Mouse (Mus musculus) kidney, embryonic 15.5 days (tissue): ENCODE data around the gene Gm4869. TPM values are rescaled to one million over a fixed set of nuclear protein-coding genes. Genes with fewer than 3 reads are reported as not detected.
A peak's percentile ranks its signal among the peaks of the same experiment; 100 is the strongest.

Source experiments
- ATAC-seq: fragments of 200-750 bp; cut with Nextera tagmentation; replicated peaks from 2 replicates; pipeline ENCODE4 v1.8.0; 2017; ENCODE audit warnings: moderate TSS enrichment; ENCODE audit not compliant: low FRiP score
- H3K27ac ChIP-seq: fragments of 300-500 bp; sonication (generic); 2 replicates; pipeline ENCODE4 v1.5.1; 2015; ENCODE audit warnings: mild to moderate bottlenecking, inconsistent platforms
- H3K27me3 ChIP-seq: fragments of 300-500 bp; sonication (generic); 2 replicates; pipeline ENCODE4 v1.6.1; 2015; ENCODE audit warnings: inconsistent platforms
- H3K36me3 ChIP-seq: fragments of 300-500 bp; sonication (generic); 2 replicates; pipeline ENCODE4 v1.6.1; 2015; ENCODE audit warnings: inconsistent platforms
- H3K4me1 ChIP-seq: fragments of 300-500 bp; sonication (generic); 2 replicates; pipeline ENCODE4 v1.6.1; 2015; ENCODE audit warnings: inconsistent platforms
- H3K4me2 ChIP-seq: fragments of 300-500 bp; sonication (generic); 2 replicates; pipeline ENCODE4 v1.6.1; 2015; ENCODE audit warnings: moderate library complexity, mild to moderate bottlenecking, inconsistent platforms
- H3K4me3 ChIP-seq: fragments of 300-500 bp; sonication (generic); replicated peaks from 2 replicates; pipeline ENCODE4 v1.5.1; 2015; ENCODE audit warnings: mild to moderate bottlenecking, inconsistent platforms
- H3K9ac ChIP-seq: fragments of 300-500 bp; sonication (generic); 2 replicates; pipeline ENCODE4 v1.6.1; 2015; ENCODE audit warnings: mild to moderate bottlenecking, inconsistent platforms
- H3K9me3 ChIP-seq: fragments of 300-500 bp; sonication (generic); replicated peaks from 2 replicates; pipeline ENCODE4 v1.6.1; 2016; ENCODE audit warnings: inconsistent platforms
- WGBS: fragments of 180-500 bp; shearing (Covaris S2); methylation state at CpG from one replicate; pipeline ENCODE4 v1.1.7; 2015; ENCODE audit warnings: mixed read lengths; 5-methylcytosine and 5-hydroxymethylcytosine counted together
- polyA plus RNA-seq: library from polyadenylated mRNA; unstranded; fragments of >200 nt; fragmentation: Nextera tagmentation; extraction: Ambion mirVana; gene quantifications from 2 replicates; pipeline ENCODE4 v1.2.1, GENCODE M21; 2015

The Gm4869 gene
- polyA plus RNA-seq, 1 experiment from 2014 or later, result not detected

DNA sequence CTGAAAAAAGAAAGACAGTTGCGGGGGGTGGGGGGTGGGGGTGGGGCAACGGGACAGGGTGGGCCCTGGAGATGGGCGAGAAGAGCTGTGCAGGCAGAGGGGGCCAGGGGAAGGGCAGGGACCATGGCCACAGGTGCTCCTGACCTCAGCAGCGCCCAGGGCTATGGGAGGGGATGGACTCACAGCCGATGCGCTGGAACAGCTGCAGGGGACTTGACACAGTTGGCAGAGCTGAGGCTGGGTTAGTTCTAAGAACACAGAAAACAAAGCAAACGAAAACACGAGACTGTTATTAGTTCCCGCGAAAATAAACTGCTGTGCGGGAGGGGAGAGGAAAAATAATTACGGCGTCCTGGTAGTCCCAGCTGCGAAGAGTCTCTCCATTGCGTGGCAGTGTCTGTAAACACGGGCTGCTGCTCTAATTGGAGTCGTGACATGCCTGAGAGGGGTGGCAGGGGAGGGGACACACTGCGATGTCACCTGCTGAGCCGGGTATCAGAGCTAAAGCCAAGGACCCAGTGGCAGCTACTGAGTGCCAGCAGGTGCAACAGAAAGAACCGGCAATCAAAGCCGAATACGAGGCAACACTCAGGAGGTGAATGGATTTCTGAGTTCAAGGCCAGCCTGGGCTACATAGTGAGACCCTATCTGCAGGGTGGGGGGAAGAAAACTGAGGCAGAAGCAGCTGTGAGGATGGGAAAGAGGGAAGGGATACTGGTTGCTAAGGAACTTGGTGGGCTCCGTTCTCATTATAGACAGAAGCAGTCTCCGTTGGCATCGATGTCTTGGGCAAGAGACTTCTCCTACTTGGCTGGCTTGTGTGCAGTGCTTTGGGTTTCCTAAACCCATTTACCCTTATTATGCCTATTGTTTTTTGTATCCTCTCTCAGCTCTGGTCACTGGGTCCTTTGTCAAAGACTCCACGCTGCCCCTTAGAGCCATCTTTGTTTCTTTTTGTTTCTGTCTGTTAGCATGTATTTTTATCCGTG, 64.9 kb downstream of the Gm4869 start:
- Histone ChIP-seq H3K4me1 (peaks cover 68% of the 10 kb centered on the region), H3K36me3 (no peaks in the 10 kb centered on the region), H3K27me3 (no peaks in the 10 kb centered on the region), H3K27ac (no peak overlapping the region), H3K9me3 (no peaks in the 10 kb centered on the region), H3K9ac (no peak overlapping the region), H3K4me2 (peak overlapping the region; percentile 32), H3K4me3 (no peak overlapping the region)
- 40% methylated on average over 27 of the region's 27 CpGs for WGBS
- no peak for ATAC-seq

DNA sequence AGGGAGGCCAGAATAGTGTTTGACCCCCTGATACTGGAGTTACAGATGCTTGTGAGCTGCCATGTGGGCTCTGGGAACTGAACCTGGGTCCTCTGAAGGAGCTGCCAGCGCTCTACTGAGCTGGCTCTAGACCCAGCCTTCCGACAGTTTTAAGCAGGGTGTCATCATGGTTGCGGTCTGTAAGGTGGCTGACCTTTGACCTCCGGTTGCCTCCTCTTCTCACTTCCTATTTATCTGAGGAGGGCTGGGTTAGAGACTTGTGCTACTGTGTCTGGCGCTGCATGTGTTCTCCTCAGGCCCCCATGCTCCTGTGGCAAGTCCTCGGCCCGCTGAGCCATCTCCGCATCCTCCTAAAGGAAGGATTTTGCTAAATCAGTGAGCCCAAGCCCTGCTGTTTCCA, 68.5 kb downstream of the Gm4869 start:
- Histone ChIP-seq H3K4me2 (no peak overlapping the region), H3K9me3 (no peaks in the 10 kb centered on the region), H3K27me3 (no peaks in the 10 kb centered on the region), H3K36me3 (no peaks in the 10 kb centered on the region), H3K9ac (no peak overlapping the region), H3K4me1 (peaks cover 57% of the 10 kb centered on the region), H3K4me3 (no peak overlapping the region), H3K27ac (no peak overlapping the region)
- ATAC-seq, result no peak
- WGBS, result 66% methylated on average over 8 of the region's 8 CpGs

DNA sequence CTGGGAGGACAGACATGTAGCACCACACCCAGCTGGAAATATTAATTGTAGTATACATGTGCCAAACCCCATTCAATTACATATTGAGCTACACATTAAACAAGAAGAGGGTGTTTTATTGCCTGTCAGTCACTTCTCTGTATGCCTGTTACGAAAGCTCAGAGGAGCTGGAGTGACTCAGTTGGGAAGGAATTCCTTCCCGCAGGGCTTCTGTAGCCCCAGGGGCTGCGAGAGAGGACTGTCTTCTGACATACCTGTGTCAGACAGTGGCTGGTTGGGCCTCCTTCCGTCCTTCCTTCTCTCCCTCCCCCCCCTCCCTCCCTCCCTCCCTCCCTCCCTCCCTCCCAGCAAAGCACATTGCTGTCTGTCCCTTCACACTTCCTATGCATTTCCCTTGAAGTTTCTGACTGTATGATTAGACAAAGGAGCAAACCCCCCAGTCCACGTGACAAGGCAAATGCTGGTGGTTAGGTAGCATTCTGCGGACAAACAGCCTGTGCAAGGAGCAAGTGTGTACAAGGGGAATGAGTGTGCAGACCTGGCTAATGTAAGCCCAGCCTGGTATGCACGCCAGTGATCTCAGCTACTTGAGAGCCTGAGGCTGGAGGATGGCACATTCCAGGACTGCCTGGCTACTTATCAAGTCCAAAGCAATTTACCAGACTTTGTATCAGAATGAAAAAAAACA, 69.5 kb downstream of the Gm4869 start:
- H3K9me3 ChIP-seq, result no peaks in the 10 kb centered on the region
- no peaks in the 10 kb centered on the region for H3K27me3 ChIP-seq
- H3K36me3 ChIP-seq, result no peaks in the 10 kb centered on the region
- H3K4me2 ChIP-seq, result no peak overlapping the region
- no peak overlapping the region for H3K27ac ChIP-seq
- ATAC-seq, result no peak
- H3K9ac ChIP-seq, result no peak overlapping the region
- WGBS, result 51% methylated on average over 7 of the region's 7 CpGs
- H3K4me3 ChIP-seq, result no peak overlapping the region
- peaks cover 48% of the 10 kb centered on the region for H3K4me1 ChIP-seq

DNA sequence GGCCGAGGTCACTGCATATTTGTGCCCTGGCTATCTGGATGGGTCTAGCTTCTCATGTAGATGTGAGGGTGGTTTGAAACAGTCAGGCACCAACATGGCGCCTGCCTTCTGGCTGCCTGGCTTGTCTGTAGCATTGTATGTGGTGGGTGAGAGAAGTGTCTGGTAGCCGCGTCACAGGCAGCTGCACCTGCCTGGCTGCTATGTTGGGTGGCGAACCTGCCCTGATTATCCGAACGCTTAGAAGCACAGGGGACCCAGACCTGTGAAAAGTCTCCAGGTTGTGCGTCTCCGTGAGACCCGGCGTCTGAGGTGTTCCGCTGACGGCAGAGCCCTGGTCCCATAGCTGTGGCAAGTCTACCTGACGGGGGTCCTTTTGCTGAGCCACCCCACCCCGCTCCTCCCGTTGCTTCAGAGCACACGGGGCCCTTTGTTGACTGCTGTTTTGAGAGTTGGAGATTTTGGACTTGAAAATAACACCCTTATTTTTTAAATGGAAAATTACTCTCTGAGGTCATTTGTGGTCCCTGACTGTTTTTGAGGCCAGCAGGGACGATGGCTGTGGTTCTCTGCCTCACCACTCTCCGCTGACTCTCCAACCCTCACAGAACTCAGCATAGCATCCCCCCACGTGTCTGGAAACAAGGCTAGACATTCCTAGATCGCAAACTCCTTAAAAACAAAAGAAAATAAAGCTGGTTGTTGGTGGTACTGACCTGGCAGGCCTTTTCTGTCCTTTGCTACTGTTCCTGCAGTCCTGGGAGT, 71.9 kb downstream of the Gm4869 start:
- H3K4me1 ChIP-seq, result peaks cover 41% of the 10 kb centered on the region
- no peaks in the 10 kb centered on the region for H3K27me3 ChIP-seq
- 75% methylated on average over 21 of the region's 21 CpGs for WGBS
- H3K9me3 ChIP-seq, result no peaks in the 10 kb centered on the region
- peak; percentile 30 for ATAC-seq
- H3K36me3 ChIP-seq, result no peaks in the 10 kb centered on the region
- H3K27ac ChIP-seq, result peak overlapping the region; percentile 61
- H3K4me2 ChIP-seq, result no peak overlapping the region
- no peak overlapping the region for H3K9ac ChIP-seq
- no peak overlapping the region for H3K4me3 ChIP-seq

DNA sequence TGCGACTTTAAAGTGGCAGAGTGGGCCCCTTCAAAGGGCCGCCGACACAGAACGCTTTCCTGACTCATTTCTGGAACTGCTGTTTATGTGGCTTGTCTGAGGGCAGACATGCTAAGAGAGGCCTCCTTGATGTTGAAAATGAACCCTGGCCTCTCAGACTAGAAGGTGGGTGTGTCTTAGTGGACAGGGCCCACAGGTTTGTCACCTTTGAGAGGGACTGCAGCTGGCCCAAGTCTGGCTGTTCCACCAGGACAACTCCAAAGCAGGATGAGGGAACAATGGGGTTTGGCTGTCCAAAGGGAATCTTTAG, 72.4 kb downstream of the Gm4869 start:
- Histone ChIP-seq H3K9ac (no peak overlapping the region), H3K9me3 (no peaks in the 10 kb centered on the region), H3K27ac (peak overlapping the region; percentile 61), H3K27me3 (no peaks in the 10 kb centered on the region), H3K4me2 (no peak overlapping the region), H3K4me1 (peaks cover 41% of the 10 kb centered on the region), H3K36me3 (0 out of 2 replicates have a peak, but pooled peaks cover 4% of the 10 kb centered on the region), H3K4me3 (no peak overlapping the region)
- 41% methylated on average over 4 of the region's 4 CpGs for WGBS
- no peak for ATAC-seq

DNA sequence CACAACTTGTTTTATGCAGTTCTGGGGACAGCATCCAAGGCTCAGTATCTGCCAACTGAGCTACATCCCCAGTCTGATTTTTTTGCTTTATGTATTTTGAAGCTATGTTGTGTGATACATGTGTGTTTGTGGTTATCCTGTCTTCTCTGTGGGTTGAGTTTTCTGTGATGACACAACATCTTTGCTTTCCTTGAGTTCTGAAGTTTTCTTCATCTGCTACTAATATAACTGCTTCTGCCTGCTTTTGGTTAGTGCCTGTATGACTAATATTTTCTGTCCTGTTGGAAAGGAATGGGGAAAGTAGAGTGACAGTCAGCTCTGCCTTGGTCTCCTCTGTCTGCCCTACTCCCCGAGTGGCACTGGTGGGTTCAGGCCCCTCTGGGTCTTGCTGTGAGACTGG, 75.8 kb downstream of the Gm4869 start:
- ATAC-seq, result no peak
- Histone ChIP-seq H3K27me3 (no peaks in the 10 kb centered on the region), H3K4me2 (no peak overlapping the region), H3K4me3 (no peak overlapping the region), H3K9ac (no peak overlapping the region), H3K9me3 (0 out of 2 replicates have a peak, but pooled peaks cover 4% of the 10 kb centered on the region), H3K4me1 (peaks cover 23% of the 10 kb centered on the region), H3K36me3 (peaks cover 37% of the 10 kb centered on the region), H3K27ac (no peak overlapping the region)
- WGBS, result 89% methylated on average over 1 of the region's 1 CpGs

DNA sequence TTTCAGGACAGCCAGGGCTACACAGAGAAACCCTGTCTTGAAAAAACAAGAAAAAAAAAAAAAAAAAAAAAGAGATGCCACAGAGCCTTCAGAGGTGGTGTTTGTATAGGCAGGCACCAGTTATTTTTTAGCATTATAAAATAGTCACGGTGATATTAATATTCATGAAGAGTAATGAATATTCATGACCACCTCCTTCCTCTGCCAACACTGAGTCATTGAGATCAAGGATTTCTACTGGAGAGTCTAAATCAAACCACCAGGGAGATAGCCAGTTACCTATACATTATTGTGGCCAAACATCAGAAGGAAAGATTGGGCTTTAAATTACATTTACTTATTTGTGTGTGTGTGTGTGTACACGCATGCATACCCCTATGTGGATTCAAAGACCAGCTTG, 81.3 kb downstream of the Gm4869 start:
- no peak for ATAC-seq
- WGBS, result 95% methylated on average over 2 of the region's 2 CpGs
- Histone ChIP-seq H3K4me2 (no peak overlapping the region), H3K27me3 (no peaks in the 10 kb centered on the region), H3K4me1 (no peaks in the 10 kb centered on the region), H3K27ac (no peak overlapping the region), H3K9ac (no peak overlapping the region), H3K4me3 (no peak overlapping the region), H3K9me3 (0 out of 2 replicates have a peak, but pooled peaks cover 4% of the 10 kb centered on the region), H3K36me3 (peaks cover 61% of the 10 kb centered on the region)

DNA sequence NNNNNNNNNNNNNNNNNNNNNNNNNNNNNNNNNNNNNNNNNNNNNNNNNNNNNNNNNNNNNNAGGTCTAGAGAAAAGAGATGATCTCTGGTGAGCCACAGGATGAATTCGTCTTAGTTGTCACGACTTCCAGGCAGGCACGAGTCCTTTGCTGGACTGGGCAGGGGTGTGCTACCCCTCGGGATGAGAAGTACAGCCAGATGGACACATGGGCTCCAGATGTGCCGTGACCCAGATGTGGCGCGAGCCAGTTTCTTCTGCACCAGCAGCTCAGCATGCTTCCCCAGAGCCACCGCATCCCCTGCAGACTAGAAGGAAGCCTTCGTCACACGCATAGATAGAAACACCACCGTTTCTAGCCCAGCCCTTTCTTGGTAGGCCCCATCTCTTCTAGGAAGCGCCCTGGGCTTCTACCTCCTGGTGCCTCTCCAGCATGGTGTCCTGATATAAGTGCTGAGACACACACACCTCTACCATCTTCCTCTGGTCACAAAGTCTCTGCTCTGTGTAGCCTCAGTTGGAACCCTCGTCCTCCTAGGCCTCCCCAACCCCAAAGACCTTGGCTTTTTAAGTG, 92.8 kb downstream of the Gm4869 start:
- Histone ChIP-seq H3K36me3 (no peaks in the 10 kb centered on the region), H3K9me3 (no peaks in the 10 kb centered on the region), H3K27ac (no peak overlapping the region), H3K9ac (no peak overlapping the region), H3K4me1 (peaks cover 9% of the 10 kb centered on the region), H3K4me2 (no peak overlapping the region), H3K4me3 (no peak overlapping the region), H3K27me3 (no peaks in the 10 kb centered on the region)
- ATAC-seq, result no peak
- 80% methylated on average over 13 of the region's 13 CpGs for WGBS

DNA sequence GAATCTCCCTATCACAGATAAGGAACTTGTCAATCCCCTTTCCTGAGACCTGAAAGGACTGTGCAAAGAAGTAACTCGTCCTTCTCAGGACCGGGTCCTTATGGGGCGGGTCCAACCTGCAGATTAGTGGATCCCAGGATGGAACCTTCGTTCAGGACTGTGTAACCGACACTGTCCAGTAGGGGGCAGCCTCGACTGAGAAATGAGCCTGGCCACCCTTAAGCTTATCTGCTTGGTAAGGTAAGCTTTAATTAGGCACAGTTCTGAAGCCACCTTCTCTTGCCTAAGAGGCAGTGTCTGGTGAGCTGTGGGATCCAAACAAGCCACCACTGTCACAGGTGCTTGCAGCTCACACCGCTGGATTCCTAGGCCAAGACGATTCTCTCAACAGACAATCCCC, 94.7 kb downstream of the Gm4869 start:
- 15% methylated on average over 8 of the region's 8 CpGs for WGBS
- Histone ChIP-seq H3K27me3 (no peaks in the 10 kb centered on the region), H3K9ac (no peak overlapping the region), H3K4me1 (peaks cover 11% of the 10 kb centered on the region), H3K27ac (no peak overlapping the region), H3K9me3 (no peaks in the 10 kb centered on the region), H3K4me2 (no peak overlapping the region), H3K4me3 (no peak overlapping the region), H3K36me3 (no peaks in the 10 kb centered on the region)
- peak; percentile 55; the same call in 1 of the 2 replicates for ATAC-seq

DNA sequence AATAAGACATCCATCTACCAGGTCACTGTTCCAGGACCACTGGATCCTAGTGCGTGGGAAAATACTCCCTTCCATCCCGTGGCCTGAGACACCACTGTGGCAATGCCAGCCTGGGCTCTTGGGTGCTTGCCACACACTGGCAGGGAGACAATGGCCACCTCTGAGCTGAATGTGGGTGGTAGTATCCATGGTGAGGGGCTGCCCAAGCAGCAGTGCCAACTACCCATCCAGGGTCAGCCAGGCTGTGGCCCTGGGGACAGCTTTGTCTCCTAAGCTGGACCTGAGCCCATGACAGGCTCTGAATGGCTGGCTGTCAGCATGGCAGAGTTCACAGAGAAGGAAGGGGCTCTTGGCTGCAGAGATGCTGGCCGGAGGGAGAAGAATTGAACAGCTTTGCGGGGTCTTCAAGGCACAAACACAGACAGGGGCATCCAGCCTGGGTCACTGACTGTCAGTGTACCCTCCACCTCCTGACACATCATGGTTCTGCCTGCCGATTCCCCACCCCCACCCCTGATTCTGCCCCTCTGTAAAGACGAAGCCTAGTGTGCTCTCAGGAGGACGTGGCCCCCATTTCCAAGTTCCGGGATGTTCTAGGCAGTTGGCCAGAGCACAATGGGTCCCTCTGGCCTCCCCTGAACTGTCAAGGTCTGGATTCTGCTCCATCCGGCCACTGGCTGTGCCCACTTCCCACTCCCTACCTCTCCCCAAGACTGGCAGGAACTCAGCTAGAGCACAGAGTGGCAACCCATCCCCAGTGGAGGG, 97.5 kb downstream of the Gm4869 start:
- Histone ChIP-seq H3K4me3 (no peak overlapping the region), H3K27ac (no peak overlapping the region), H3K9me3 (no peaks in the 10 kb centered on the region), H3K4me2 (no peak overlapping the region), H3K4me1 (0 out of 2 replicates have a peak, but pooled peaks cover 3% of the 10 kb centered on the region), H3K27me3 (no peaks in the 10 kb centered on the region), H3K9ac (no peak overlapping the region), H3K36me3 (no peaks in the 10 kb centered on the region)
- WGBS, result 75% methylated on average over 9 of the region's 9 CpGs
- ATAC-seq, result no peak
